Mouse (Mus musculus): ENCODE data around the gene Ccdc78.

DNA sequence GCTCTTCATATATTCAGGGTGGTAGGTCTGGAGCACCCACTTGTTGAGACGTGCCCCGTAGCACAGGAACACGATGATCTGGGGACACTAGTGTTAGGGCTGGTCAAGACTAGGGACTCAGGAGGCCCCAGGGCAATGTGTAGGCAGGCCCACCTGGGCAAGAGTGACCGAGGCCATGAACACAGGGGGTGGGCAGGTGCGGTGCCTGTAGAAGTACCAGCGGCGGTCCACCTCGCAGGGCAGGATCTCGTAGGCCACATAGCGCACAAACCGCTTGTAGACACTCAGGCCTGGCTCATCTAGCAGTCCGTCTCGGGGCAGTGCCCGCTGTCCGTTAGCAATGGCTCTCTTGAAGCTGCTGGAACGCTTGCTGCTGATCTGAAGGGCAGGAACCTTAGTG lies 49.4 kb downstream of the Ccdc78 start:
- TF ChIP-seq CTCF (IDR thresholded peaks at IDR 0.05; ENCODE audit: low read depth, low read length) (no peak), POLR2A (IDR thresholded peaks at IDR 0.05; ENCODE audit: insufficient read depth, low read length) (no peak)
